Mouse (Mus musculus): ENCODE measurements around the gene Fkbp6. TPM values are rescaled to one million over a fixed set of nuclear protein-coding genes. Genes with fewer than 3 reads are reported as not detected.

The Fkbp6 gene
- 0.15 and 0.21 TPM in 2 replicates for polyA plus RNA-seq (2016; fragmentation: Nextera tagmentation; extraction: Ambion mirVana)

DNA sequence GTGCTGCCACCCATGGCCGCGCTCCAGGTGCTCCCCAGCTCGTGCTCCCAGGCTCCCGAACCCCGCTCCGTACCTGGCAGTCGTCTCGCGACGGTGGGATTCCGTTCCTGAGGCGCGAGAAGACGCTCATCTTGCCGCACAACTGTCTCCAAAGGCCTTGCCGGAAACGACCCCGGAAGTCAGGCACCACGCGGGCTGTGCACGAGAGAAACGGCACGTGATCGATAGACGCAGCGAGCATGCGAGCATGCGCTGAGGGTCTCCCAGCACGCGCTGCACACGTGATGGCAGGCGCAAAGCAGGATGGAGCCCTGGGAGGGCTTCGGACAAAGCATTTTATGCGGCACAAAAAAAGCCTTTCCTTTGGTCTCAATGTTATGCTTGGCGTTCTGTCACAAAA lies at the start of gene Fkbp6:
Gene Fkbp6 (minus strand): TSS at position 183 of the 400 bp plus-strand sequence.
- Histone ChIP-seq H3K27ac (no peak within 1 kb of the TSS), H3K4me1 (0 out of 2 replicates have a peak, but pooled peaks cover 3% of the 10 kb centered on the region), H3K36me3 (no peaks in the 10 kb centered on the region), H3K9me3 (peaks cover 9% of the 10 kb centered on the region), H3K4me3 (no peak within 1 kb of the TSS), H3K27me3 (ENCODE audit: insufficient read depth, poor library complexity, severe bottlenecking) (peaks cover 34% of the 10 kb centered on the region)
- no peak for DNase-seq (ENCODE audit: low spot score)
- 88% methylated on average over 35 of the region's 35 CpGs for WGBS

DNA sequence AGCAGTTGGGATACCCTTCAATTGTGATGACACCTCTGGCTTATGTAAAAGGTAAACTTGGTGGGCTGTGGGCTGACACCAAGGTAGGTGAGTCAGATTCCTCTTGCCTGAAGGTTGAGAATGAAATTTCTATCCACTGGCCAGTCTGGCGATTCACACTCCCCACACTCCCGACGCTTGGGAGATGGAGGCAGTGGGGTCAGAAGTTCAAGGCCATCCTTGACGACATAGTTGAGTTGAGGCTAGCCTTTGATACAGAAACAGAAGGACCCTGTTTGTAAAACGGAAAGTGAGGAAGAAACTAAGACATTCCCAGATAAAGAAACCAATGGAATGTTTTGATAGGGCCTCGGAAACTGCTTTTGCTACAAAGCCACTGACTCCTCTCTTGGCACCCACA lies 49.5 kb upstream of the Fkbp6 start:
- Histone ChIP-seq H3K4me1 (peaks cover 4% of the 10 kb centered on the region; the same call in 1 of the 2 replicates), H3K36me3 (no peaks in the 10 kb centered on the region), H3K27ac (no peak overlapping the region), H3K4me3 (no peak overlapping the region), H3K27me3 (ENCODE audit: insufficient read depth, poor library complexity, severe bottlenecking) (no peaks in the 10 kb centered on the region), H3K9me3 (no peaks in the 10 kb centered on the region)
- no peak for DNase-seq (ENCODE audit: low spot score)
- WGBS: 41% methylated on average over 6 of the region's 6 CpGs

DNA sequence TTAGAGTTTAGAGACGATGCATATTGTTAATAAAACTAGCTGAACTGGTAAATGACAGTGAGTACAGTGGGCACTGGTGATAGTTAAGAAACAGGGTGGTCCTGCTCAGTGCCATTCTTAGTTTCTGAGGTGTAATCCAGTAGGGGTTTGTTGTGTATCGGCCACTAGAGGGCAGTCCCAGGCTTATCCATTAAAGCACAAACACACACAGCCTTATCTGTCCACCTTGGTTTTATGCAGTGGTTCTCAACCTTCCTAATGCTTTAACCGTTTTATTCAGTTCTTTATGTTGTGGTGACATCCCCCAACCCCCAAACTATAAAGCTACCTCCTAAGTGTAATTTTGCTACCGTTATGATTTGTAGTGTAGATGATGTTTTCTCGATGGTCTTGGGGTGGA lies 46.0 kb upstream of the Fkbp6 start:
- no peak overlapping the region for H3K27ac ChIP-seq
- H3K4me3 ChIP-seq: no peak overlapping the region
- H3K27me3 ChIP-seq (ENCODE audit: insufficient read depth, poor library complexity, severe bottlenecking): no peaks in the 10 kb centered on the region
- DNase-seq (ENCODE audit: low spot score): no peak
- 44% methylated on average over 5 of the region's 5 CpGs for whole genome bisulfite sequencing
- H3K4me1 ChIP-seq: peaks cover 13% of the 10 kb centered on the region
- peaks cover 19% of the 10 kb centered on the region for H3K36me3 ChIP-seq
- no peaks in the 10 kb centered on the region for H3K9me3 ChIP-seq

DNA sequence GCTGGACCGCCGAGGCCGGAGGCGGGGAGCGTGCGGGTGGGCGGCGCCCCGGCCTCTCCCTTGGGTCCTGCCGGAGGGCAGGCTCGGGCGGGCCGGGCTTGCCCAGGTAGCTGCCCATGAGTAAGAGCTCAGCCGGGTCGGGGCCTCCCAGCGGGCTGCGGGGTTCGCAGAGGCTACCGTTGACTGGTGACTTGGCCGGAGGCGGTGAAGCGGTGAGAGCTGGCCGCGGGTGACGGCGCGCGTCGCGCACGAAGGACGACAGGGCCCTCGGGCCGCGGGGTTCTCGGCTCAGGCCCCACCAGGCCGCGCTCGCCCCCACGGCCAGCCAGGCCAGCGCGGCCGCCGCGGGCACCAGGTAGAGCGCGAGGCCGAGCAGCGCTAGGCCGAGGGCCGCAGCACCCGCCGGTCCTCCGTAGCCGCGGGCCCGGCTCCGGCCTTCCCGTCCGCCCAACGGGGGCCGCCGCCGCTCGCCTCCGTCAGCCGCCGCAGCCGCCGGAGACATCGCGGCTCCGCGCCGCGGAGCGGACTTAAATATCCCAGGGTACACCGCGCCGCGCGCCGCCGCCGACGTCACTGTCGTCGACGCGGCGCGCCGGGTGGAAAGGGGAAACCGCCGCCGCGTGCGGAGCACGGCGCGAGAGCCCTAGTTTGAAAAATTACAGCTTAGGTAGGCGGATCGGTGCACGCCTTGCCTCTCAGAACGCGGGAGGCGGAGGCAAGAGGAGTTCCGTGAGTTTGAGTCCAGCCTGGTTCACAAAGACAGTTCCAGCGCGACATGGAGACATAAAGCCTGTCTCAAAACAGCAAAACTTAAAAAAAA lies 44.4 kb upstream of the Fkbp6 start, which contains the start of gene Pom121:
Gene Pom121 (minus strand): TSS at position 543 of the 820 bp plus-strand sequence.
- H3K27ac ChIP-seq: peak within 1 kb of the TSS; percentile 99
- H3K9me3 ChIP-seq: no peaks in the 10 kb centered on the region
- H3K27me3 ChIP-seq (ENCODE audit: insufficient read depth, poor library complexity, severe bottlenecking): no peaks in the 10 kb centered on the region
- 1% methylated on average over 110 of the region's 110 CpGs for WGBS
- peaks cover 13% of the 10 kb centered on the region for H3K4me1 ChIP-seq
- peak within 1 kb of the TSS; percentile 98 for H3K4me3 ChIP-seq
- peaks cover 34% of the 10 kb centered on the region for H3K36me3 ChIP-seq
- peak; percentile 88 for DNase-seq (ENCODE audit: low spot score)

DNA sequence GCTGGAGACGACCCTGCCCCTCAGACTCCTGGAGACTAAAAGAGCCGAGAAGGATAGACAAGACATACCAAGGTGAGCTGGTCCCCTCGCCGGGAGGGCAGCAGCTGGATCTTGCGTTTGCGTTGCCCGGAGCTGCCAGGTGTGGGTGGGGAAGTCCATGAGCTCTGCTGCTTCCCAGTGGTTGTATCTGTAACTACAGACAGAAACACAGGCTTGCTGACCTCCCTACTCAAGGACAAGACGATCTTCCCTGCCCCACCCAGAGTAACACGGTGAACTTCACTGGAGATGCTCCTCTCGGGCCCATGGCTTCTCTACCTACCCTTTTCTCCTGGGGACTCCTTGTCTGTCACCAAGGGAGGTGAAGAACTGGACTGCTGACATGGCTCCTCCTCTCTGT lies 33.9 kb upstream of the Fkbp6 start:
- H3K27ac ChIP-seq: no peak overlapping the region
- H3K9me3 ChIP-seq: no peaks in the 10 kb centered on the region
- 84% methylated on average over 10 of the region's 10 CpGs for WGBS
- DNase-seq (ENCODE audit: low spot score): no peak
- no peaks in the 10 kb centered on the region for H3K4me1 ChIP-seq
- peaks cover 95% of the 10 kb centered on the region for H3K36me3 ChIP-seq
- no peaks in the 10 kb centered on the region for H3K27me3 ChIP-seq (ENCODE audit: insufficient read depth, poor library complexity, severe bottlenecking)
- H3K4me3 ChIP-seq: no peak overlapping the region

DNA sequence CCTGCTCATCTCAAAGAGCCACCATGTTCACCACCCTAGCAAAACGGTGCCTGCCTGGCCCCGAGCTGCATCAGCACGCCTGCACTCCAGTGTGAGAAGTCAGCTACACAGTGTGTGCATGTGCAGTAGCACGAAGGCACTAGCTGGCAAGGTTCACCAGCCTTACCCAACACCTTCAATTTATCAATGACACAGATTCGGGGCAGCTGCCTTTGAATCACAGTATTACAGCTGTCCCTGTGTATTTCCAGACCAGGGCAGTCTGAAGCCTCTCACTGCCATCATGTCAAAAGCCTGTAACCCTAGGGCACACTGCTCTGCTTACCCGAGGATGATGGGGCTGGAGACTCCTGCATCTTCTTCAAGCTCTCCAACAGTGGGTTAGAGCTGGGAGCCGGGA lies 32.9 kb upstream of the Fkbp6 start:
- peaks cover 95% of the 10 kb centered on the region for H3K36me3 ChIP-seq
- H3K27me3 ChIP-seq (ENCODE audit: insufficient read depth, poor library complexity, severe bottlenecking): no peaks in the 10 kb centered on the region
- no peak overlapping the region for H3K4me3 ChIP-seq
- DNase-seq (ENCODE audit: low spot score): no peak
- no peaks in the 10 kb centered on the region for H3K4me1 ChIP-seq
- H3K27ac ChIP-seq: no peak overlapping the region
- 92% methylated on average over 7 of the region's 7 CpGs for WGBS
- no peaks in the 10 kb centered on the region for H3K9me3 ChIP-seq

DNA sequence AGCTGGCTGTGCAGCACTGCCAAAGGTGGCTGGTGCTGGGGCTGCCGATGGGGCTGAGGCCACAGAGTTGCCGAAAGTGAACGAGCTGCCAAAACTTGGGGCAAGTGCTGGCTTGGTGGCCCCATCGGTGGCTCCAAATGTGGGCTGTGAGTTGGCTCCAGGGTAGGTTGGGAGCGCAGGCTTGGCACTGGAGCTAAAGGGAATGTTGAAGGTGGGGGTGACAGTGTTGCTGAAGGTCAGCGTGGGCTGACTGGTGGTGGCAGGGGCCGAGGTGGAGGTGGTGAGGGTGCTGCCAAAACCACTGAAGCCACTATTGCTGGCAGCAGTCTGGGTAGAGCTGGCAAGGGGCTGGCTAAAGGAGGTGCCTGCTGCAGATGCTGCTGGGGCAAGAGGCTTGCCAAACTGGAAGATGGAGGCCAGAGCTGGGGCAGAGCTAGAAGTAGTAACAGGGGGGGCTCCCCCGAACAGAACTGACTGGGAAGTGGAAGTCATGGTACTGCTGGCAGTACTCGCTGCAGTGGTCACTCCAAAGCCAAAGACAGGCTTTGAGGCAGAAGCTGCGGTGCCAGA lies 31.6 kb upstream of the Fkbp6 start:
- 92% methylated on average over 10 of the region's 10 CpGs for WGBS
- H3K4me3 ChIP-seq: no peak overlapping the region
- no peak overlapping the region for H3K27ac ChIP-seq
- H3K27me3 ChIP-seq (ENCODE audit: insufficient read depth, poor library complexity, severe bottlenecking): no peaks in the 10 kb centered on the region
- H3K9me3 ChIP-seq: no peaks in the 10 kb centered on the region
- no peaks in the 10 kb centered on the region for H3K4me1 ChIP-seq
- H3K36me3 ChIP-seq: peaks cover 92% of the 10 kb centered on the region
- no peak for DNase-seq (ENCODE audit: low spot score)

DNA sequence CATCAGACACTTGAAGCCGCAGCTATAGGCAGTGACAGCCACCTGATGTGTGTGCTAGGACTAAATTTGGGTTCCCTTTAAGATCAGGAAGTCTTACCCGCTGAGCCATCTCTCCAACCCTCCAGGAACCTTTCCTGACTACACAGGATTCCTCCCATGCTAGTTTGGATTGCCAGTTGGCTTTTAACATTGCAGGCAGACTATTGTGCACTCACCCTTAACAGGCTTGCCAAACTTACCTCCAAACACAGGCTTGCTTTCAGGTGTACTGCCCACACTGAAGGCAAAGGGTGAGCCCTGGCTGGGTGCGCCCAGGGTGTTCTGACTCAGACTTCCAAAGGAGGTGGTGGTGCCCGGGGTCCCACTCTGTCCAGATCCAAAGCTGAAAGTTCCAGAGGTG lies 30.8 kb upstream of the Fkbp6 start:
- 92% methylated on average over 4 of the region's 4 CpGs for WGBS
- Histone ChIP-seq H3K27me3 (ENCODE audit: insufficient read depth, poor library complexity, severe bottlenecking) (no peaks in the 10 kb centered on the region), H3K4me3 (no peak overlapping the region), H3K4me1 (no peaks in the 10 kb centered on the region), H3K9me3 (no peaks in the 10 kb centered on the region), H3K36me3 (peaks cover 96% of the 10 kb centered on the region), H3K27ac (no peak overlapping the region)
- no peak for DNase-seq (ENCODE audit: low spot score)

DNA sequence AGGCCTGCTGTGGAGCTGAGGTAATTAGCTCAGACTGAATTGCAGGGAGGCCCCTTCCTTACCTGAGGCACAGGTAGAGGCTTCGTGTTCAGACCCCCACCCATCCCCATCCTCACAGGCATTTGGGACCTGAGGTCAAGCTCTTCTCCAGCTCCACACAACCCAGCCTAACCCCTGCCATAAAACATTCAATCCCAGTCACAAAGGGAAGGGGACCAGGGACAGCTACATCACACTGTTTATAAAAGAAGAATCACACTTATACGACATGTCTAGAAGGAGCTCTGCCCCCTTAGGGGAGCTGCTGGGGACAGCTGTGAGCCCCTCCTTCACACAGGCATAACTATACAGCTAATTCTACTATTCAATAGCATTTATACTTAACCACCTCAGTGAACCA lies 26.5 kb upstream of the Fkbp6 start:
- H3K36me3 ChIP-seq: peaks cover 96% of the 10 kb centered on the region
- WGBS: 80% methylated on average over 2 of the region's 2 CpGs
- H3K9me3 ChIP-seq: no peaks in the 10 kb centered on the region
- H3K4me3 ChIP-seq: no peak overlapping the region
- H3K27me3 ChIP-seq (ENCODE audit: insufficient read depth, poor library complexity, severe bottlenecking): no peaks in the 10 kb centered on the region
- no peak overlapping the region for H3K27ac ChIP-seq
- no peaks in the 10 kb centered on the region for H3K4me1 ChIP-seq
- no peak for DNase-seq (ENCODE audit: low spot score)

DNA sequence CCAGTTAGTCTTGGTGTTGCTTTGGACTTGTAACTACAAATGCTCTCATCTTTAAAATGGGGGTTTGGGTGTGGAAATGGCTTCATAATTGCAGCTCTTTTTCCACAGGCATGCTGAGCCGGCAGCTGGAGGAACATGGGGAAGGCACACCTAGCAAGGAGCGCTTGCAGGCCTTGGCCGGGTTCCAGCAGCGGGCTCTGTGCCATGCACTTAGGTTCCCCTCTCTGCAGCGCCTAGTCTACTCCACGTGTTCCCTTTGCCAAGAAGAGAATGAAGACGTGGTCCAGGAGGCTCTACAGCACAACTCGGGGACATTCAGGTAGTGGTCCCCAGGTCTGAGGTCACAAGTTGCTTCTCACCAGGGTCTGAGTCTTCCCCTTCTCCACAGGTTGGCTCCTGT lies 25.3 kb upstream of the Fkbp6 start:
- no peak overlapping the region for H3K4me3 ChIP-seq
- H3K4me1 ChIP-seq: peaks cover 10% of the 10 kb centered on the region
- DNase-seq (ENCODE audit: low spot score): no peak
- no peaks in the 10 kb centered on the region for H3K27me3 ChIP-seq (ENCODE audit: insufficient read depth, poor library complexity, severe bottlenecking)
- no peak overlapping the region for H3K27ac ChIP-seq
- no peaks in the 10 kb centered on the region for H3K9me3 ChIP-seq
- WGBS: 84% methylated on average over 8 of the region's 8 CpGs
- peaks cover 86% of the 10 kb centered on the region for H3K36me3 ChIP-seq

DNA sequence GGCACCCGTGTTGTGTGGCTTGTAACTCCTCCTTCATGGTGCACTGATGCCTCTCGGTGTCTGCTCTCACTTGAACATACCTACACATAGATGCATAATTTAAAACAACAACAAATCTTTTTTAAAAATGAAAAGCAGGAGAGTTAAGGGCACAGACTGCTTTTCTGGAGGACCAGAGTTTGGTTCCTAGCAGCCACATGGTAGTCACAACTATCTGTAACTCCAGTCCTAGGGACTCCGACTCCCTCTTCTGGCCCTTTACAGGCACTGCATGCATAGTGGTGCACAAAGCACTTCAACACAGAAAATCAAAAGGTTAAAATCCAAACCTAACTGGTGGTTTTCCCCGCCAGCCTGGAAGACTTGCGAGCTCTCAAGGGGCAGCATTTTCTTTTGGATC lies 23.8 kb upstream of the Fkbp6 start:
- Histone ChIP-seq H3K9me3 (no peaks in the 10 kb centered on the region), H3K27me3 (ENCODE audit: insufficient read depth, poor library complexity, severe bottlenecking) (no peaks in the 10 kb centered on the region), H3K36me3 (peaks cover 71% of the 10 kb centered on the region), H3K27ac (no peak overlapping the region), H3K4me3 (no peak overlapping the region), H3K4me1 (peaks cover 17% of the 10 kb centered on the region)
- WGBS: 93% methylated on average over 5 of the region's 5 CpGs
- no peak for DNase-seq (ENCODE audit: low spot score)

DNA sequence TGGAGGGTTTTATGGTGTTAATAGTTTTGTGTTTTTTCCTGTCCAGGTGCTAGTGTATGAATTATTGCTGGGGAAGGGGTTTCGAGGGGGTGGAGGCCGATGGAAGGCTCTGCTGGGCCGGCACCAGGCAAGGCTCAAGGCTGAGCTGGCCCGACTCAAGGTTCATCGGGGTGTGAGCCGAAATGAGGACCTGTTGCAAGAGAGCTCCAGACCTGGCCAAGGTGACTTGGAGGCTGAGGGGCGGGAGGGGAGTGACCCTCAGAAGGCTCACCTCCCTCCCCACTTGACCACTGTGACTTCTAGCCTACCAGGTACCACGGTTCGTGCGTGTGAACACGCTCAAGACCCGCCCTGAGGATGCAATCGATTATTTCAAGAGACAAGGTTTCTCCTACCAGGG lies 21.4 kb upstream of the Fkbp6 start:
- peaks cover 49% of the 10 kb centered on the region for H3K36me3 ChIP-seq
- DNase-seq (ENCODE audit: low spot score): no peak
- no peak overlapping the region for H3K27ac ChIP-seq
- peaks cover 9% of the 10 kb centered on the region for H3K27me3 ChIP-seq (ENCODE audit: insufficient read depth, poor library complexity, severe bottlenecking)
- no peaks in the 10 kb centered on the region for H3K9me3 ChIP-seq
- no peak overlapping the region for H3K4me3 ChIP-seq
- H3K4me1 ChIP-seq: peaks cover 17% of the 10 kb centered on the region
- WGBS: 94% methylated on average over 13 of the region's 13 CpGs

DNA sequence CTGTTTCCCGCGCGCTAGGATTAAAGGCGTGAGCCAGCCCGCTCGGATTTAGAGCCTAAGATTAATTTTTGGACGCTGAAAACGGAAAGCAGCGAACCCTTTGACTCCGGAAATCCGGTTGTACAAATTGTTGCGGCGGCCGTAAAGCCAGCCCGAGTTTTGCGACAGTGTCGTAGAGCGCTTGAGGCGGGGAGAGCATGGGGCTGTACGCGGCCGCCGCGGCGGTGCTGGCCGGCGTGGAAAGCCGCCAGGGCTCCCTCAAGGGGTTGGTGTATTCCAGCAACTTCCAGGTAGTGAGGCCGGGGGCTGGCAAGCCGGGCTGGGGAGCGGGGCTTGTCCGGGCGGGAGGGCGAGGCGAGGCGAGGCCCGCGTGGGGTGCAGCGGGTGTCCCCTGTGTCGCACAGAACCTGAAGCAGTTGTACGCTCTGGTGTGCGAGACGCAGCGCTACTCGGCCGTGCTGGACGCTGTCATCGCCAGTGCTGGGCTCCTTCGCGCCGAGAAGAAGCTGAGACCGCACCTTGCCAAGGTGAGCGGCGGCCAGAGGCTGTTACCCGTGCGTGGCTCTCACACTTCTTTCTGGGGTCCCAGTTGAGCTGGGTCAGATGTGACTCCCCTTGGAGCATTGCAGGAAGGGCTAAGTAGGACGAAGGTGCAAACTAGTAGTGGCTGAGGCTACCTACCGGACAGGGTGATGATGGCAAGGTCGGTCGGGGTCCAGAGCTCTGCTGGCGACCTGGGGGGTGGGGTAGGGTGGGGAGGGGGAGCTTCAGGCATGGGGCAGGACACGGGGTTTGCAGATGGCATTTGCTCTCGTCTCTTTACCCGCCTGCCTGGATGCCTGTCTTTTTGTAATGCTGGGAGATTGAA lies 20.2 kb upstream of the Fkbp6 start, which contains the start of gene Nsun5:
Gene Nsun5 (plus strand): TSS at position 167 of the 868 bp plus-strand sequence.
- under 1% methylated on average over 64 of the region's 64 CpGs for WGBS
- peaks cover 17% of the 10 kb centered on the region for H3K4me1 ChIP-seq
- DNase-seq (ENCODE audit: low spot score): peak; percentile 95
- H3K27me3 ChIP-seq (ENCODE audit: insufficient read depth, poor library complexity, severe bottlenecking): peaks cover 12% of the 10 kb centered on the region
- no peaks in the 10 kb centered on the region for H3K9me3 ChIP-seq
- H3K36me3 ChIP-seq: peaks cover 37% of the 10 kb centered on the region
- peak within 1 kb of the TSS; percentile 97 for H3K4me3 ChIP-seq
- H3K27ac ChIP-seq: peak within 1 kb of the TSS; percentile 89
